Mouse (Mus musculus) E14TG2a.4 (cell line): ENCODE results near the gene Adam8.
A peak's percentile ranks its signal among the peaks of the same experiment; 100 is the strongest.

Experiments used
- H3K27me3 ChIP-seq: 2 replicates; pipeline ENCODE4 v1.6.1; 2014; ENCODE audit warnings: low read length, control low read depth; ENCODE audit not compliant: insufficient read depth
- H3K36me3 ChIP-seq: 2 replicates; pipeline ENCODE4 v1.6.1; 2014; ENCODE audit warnings: low read length, control low read depth; ENCODE audit not compliant: insufficient read depth
- H3K4me1 ChIP-seq: replicated peaks from 2 replicates; pipeline ENCODE4 v1.6.1; 2014; ENCODE audit warnings: low read depth, low read length, control low read depth
- H3K4me3 ChIP-seq: replicated peaks from 2 replicates; pipeline ENCODE4 v1.5.1; 2014; ENCODE audit warnings: mild to moderate bottlenecking, low read length
- H3K9me3 ChIP-seq: 2 replicates; pipeline ENCODE4 v1.6.1; 2014; ENCODE audit warnings: low read length, control low read depth
- CTCF ChIP-seq: conservative IDR thresholded peaks from 2 replicates; pipeline ENCODE4 v1.5.1; 2014; ENCODE audit warnings: low read length
- NANOG ChIP-seq: IDR thresholded peaks from 2 replicates; pipeline ENCODE4 v1.6.1; 2014; ENCODE audit warnings: borderline replicate concordance, low read length, mixed read lengths
- POU5F1 ChIP-seq: IDR thresholded peaks from 2 replicates; pipeline ENCODE4 v1.6.1; 2014; ENCODE audit warnings: low read length, borderline replicate concordance

Adam8 gene

GRCm38 (mm10) chr7:139992406-139992805 lies at the start of gene Adam8:
TSS of gene Adam8 (minus strand) at chr7:139992562.
- peaks cover 8% of the 10 kb centered on the region for H3K27me3 ChIP-seq
- H3K36me3 ChIP-seq = peaks cover 24% of the 10 kb centered on the region
- TF ChIP-seq CTCF = no peak
- no peak for TF ChIP-seq POU5F1
- no peak for TF ChIP-seq NANOG
- H3K4me3 ChIP-seq = no peak within 1 kb of the TSS
- no peaks in the 10 kb centered on the region for H3K9me3 ChIP-seq
- H3K4me1 ChIP-seq = peaks cover 35% of the 10 kb centered on the region

- H3K4me3 ChIP-seq = peak overlapping the region; percentile 95
- peaks cover 17% of the 10 kb centered on the region; the same call in 1 of the 2 replicates for H3K9me3 ChIP-seq
- TF ChIP-seq POU5F1 (no peak), NANOG (no peak), CTCF (no peak)
- H3K27me3 ChIP-seq = no peaks in the 10 kb centered on the region
- peaks cover 24% of the 10 kb centered on the region for H3K4me1 ChIP-seq
- peaks cover 66% of the 10 kb centered on the region for H3K36me3 ChIP-seq
Observed at GRCm38 (mm10) chr7:140037171-140037555, 44.8 kb upstream of the Adam8 start.

GRCm38 (mm10) chr7:140036281-140037170 lies 44.2 kb upstream of the Adam8 start, which contains the start of the genes Zfp511 and Tubgcp2:
TSS of gene Zfp511 (plus strand) at chr7:140036391.
TSS of gene Tubgcp2 (minus strand) at chr7:140036669.
- no peaks in the 10 kb centered on the region for H3K27me3 ChIP-seq
- peaks cover 24% of the 10 kb centered on the region for H3K4me1 ChIP-seq
- H3K4me3 ChIP-seq = peak within 1 kb of the TSS; percentile 95
- peaks cover 22% of the 10 kb centered on the region; the same call in 1 of the 2 replicates for H3K9me3 ChIP-seq
- TF ChIP-seq POU5F1 (no peak), NANOG (no peak), CTCF (no peak)
- H3K36me3 ChIP-seq = peaks cover 72% of the 10 kb centered on the region

- Histone ChIP-seq H3K4me3 (peak overlapping the region; percentile 95), H3K27me3 (no peaks in the 10 kb centered on the region), H3K4me1 (peaks cover 24% of the 10 kb centered on the region), H3K36me3 (peaks cover 73% of the 10 kb centered on the region), H3K9me3 (peaks cover 32% of the 10 kb centered on the region)
- TF ChIP-seq POU5F1 (no peak), CTCF (no peak), NANOG (no peak)
Observed at GRCm38 (mm10) chr7:140035456-140035855, 43.1 kb upstream of the Adam8 start.

GRCm38 (mm10) chr7:140033386-140033785 lies 41.0 kb upstream of the Adam8 start:
- H3K4me3 ChIP-seq = no peak overlapping the region
- no peaks in the 10 kb centered on the region for H3K27me3 ChIP-seq
- peaks cover 24% of the 10 kb centered on the region for H3K4me1 ChIP-seq
- no peak for TF ChIP-seq NANOG
- no peak for TF ChIP-seq POU5F1
- TF ChIP-seq CTCF = no peak
- H3K36me3 ChIP-seq = peaks cover 73% of the 10 kb centered on the region
- peaks cover 53% of the 10 kb centered on the region for H3K9me3 ChIP-seq

GRCm38 (mm10) chr7:140032366-140032765 lies 40.0 kb upstream of the Adam8 start:
- H3K4me1 ChIP-seq = peaks cover 20% of the 10 kb centered on the region
- H3K9me3 ChIP-seq = peaks cover 63% of the 10 kb centered on the region
- H3K27me3 ChIP-seq = no peaks in the 10 kb centered on the region
- no peak overlapping the region for H3K4me3 ChIP-seq
- H3K36me3 ChIP-seq = peaks cover 72% of the 10 kb centered on the region
- TF ChIP-seq NANOG (no peak), CTCF (no peak), POU5F1 (no peak)

- H3K9me3 ChIP-seq = peaks cover 63% of the 10 kb centered on the region
- no peaks in the 10 kb centered on the region for H3K27me3 ChIP-seq
- no peak for TF ChIP-seq NANOG
- peaks cover 14% of the 10 kb centered on the region for H3K4me1 ChIP-seq
- H3K4me3 ChIP-seq = no peak overlapping the region
- peaks cover 69% of the 10 kb centered on the region for H3K36me3 ChIP-seq
Observed at GRCm38 (mm10) chr7:140031771-140032170, 39.4 kb upstream of the Adam8 start.

- H3K4me1 ChIP-seq = no peaks in the 10 kb centered on the region
- TF ChIP-seq CTCF = no peak
- TF ChIP-seq POU5F1 = no peak
- no peak for TF ChIP-seq NANOG
- H3K36me3 ChIP-seq = peaks cover 38% of the 10 kb centered on the region
- H3K9me3 ChIP-seq = peaks cover 75% of the 10 kb centered on the region
- H3K27me3 ChIP-seq = no peaks in the 10 kb centered on the region
- H3K4me3 ChIP-seq = no peak overlapping the region
Observed at GRCm38 (mm10) chr7:140011336-140011735, 19.0 kb upstream of the Adam8 start.
